Mouse (Mus musculus): Measurements from ENCODE around the gene Ppm1n. TPM values are rescaled to one million over a fixed set of nuclear protein-coding genes. Genes with fewer than 3 reads are reported as not detected.

The Ppm1n gene
- total and polyA plus RNA-seq, 2 experiments from 2014 or later: 0.56 TPM; not detected in 1

DNA sequence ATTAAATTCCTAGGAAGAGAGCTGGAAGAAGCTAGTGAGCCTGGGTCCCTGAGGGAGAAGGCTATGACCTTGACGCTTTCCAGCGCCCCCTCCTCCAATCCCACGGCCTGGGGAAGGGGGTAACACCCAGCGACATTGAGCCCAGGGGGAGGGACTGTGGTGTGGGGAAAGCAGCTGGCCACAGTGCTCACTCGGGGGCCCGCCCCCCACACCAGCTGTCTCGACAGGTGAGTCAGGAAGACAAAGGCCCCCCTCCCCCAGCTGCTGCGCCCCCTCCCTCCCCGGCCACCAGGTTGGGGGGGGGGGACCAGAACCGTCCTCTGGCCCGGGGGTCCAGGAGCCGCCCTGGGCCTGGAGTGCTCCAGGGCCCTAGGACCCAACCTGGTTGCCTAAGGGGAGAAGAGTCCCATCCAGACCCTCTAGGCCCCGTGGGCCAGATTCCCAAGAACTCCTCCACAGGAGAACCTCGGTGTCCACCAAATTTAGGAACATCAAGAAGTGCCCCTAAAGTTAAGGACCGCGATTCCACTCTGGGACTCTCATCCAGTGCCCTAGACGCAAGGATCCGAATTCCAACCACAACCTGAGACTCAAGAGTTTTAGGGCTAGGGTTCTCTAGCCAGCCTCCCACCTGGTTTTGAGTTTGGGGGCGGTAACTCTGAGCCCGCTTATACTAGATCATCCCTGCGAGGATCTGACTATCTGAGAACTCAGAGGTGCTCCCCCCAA lies 9.2 kb downstream of the Ppm1n start:
- peak overlapping the region; percentile 96 for H3K27ac ChIP-seq (ENCODE audit: low read depth)
- DNase-seq (ENCODE audit: low spot score) (peak; percentile 19), ATAC-seq (ENCODE audit: insufficient read depth, low read depth) (no peak)
- H3K27me3 ChIP-seq (ENCODE audit: control insufficient read depth, insufficient read depth, low read length): no peaks in the 10 kb centered on the region
- H3K36me3 ChIP-seq (replicated peaks; ENCODE audit: control insufficient read depth, insufficient read depth, low read length): 0 out of 2 replicates have a peak, but pooled peaks cover 7% of the 10 kb centered on the region
- no peaks in the 10 kb centered on the region for H3K9me3 ChIP-seq (replicated peaks; ENCODE audit: control insufficient read depth, low read length)
- H3K4me1 ChIP-seq (ENCODE audit: control insufficient read depth, insufficient read depth): peaks cover 34% of the 10 kb centered on the region
- H3K9ac ChIP-seq (replicated peaks; ENCODE audit: low read depth, low read length): peak overlapping the region; percentile 84
- TF ChIP-seq CTCF (IDR thresholded peaks at IDR 0.05; ENCODE audit: low read depth): no peak
- no peak for TF ChIP-seq EP300 (IDR thresholded peaks at IDR 0.05; ENCODE audit: low read depth)
- H3K4me2 ChIP-seq (ENCODE audit: low read depth, low read length): peak overlapping the region; percentile 100
- H3K4me3 ChIP-seq (ENCODE audit: low read depth, low read length): peak overlapping the region; percentile 99
- WGBS: 0% methylated on average over 18 of the region's 21 CpGs

DNA sequence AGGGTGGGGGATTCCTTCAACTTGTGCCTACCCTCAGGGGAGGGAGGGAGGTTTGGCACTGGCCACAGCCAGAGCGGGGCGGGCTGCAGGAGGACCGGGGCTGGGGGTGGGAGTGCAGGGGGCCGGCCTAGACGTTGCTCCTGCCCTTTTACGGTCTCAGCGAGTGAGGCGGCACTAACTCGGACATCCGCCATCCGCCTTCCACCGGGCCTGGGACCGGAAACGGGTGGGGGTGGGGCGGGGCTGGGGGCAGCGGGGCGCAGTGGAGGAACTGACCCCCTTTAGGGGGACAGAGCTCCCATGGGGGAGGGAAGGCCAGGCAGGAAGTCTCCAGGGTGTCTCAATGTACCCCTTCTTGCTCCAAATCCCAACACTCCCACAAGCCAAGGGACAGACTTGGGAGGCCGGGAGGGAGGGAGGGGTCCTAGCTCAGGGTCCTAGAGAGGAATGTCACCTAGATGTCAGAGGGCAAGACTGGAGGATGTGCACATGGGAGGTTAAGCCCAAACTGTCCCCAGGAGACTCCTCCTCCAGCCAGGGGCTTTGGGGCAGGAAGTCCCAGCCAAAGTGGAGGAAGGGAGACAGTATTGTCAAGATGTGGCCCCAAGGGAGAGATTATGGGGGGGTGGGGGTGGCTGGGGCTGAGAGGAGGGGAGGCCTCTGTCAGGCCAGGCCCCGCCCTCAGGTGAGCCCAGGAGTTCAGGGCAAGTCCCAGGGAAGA lies 10.0 kb downstream of the Ppm1n start:
- WGBS: under 1% methylated on average over 10 of the region's 19 CpGs
- ATAC-seq (ENCODE audit: insufficient read depth, low read depth) (peak; percentile 81), DNase-seq (ENCODE audit: low spot score) (peak; percentile 90)
- no peak for TF ChIP-seq EP300 (IDR thresholded peaks at IDR 0.05; ENCODE audit: low read depth)
- TF ChIP-seq CTCF (IDR thresholded peaks at IDR 0.05; ENCODE audit: low read depth): no peak
- Histone ChIP-seq H3K9ac (replicated peaks; ENCODE audit: low read depth, low read length) (peak overlapping the region; percentile 84), H3K36me3 (replicated peaks; ENCODE audit: control insufficient read depth, insufficient read depth, low read length) (peaks cover 14% of the 10 kb centered on the region; the same call in 1 of the 2 replicates), H3K4me3 (ENCODE audit: low read depth, low read length) (peak overlapping the region; percentile 99), H3K4me1 (ENCODE audit: control insufficient read depth, insufficient read depth) (peaks cover 42% of the 10 kb centered on the region), H3K9me3 (replicated peaks; ENCODE audit: control insufficient read depth, low read length) (no peaks in the 10 kb centered on the region), H3K4me2 (ENCODE audit: low read depth, low read length) (peak overlapping the region; percentile 100), H3K27me3 (ENCODE audit: control insufficient read depth, insufficient read depth, low read length) (no peaks in the 10 kb centered on the region), H3K27ac (ENCODE audit: low read depth) (peak overlapping the region; percentile 96)

DNA sequence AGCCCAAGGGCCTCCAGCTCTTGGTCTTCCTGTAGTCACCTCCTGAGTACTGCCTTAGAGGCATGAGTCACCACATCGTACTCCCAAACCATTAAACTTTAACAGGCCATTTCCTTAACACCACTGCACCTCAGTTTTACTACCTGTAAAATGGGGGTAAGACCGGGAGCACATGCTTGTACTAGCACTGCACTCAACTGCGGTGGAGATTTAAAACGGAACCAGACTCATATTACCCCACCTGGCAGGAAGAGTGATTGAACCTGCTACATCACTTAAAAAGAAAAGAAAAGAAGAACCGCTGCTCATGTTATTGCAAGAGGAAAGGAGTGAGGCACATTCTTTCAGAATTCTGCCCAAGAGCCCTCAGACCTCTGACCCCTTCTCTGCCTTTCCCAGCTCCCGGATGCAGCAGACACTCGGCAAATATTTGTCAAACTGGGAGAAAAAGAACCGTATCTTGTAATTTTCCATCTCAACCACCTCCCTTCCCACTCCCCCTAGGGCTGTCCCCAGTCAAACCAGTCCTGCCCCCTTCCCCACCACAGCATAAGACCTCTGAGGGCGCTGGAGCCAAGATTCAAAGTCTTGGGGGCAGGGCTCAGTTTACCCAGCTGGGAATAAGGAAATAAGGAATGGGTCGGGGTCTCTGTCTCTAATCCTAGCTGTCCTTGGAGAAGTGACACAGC lies 10.7 kb downstream of the Ppm1n start:
- ATAC-seq (ENCODE audit: insufficient read depth, low read depth): 0 out of 2 replicates have a peak, but pooled peaks have one; percentile 6
- H3K4me3 ChIP-seq (ENCODE audit: low read depth, low read length): peak overlapping the region; percentile 99
- no peaks in the 10 kb centered on the region for H3K9me3 ChIP-seq (replicated peaks; ENCODE audit: control insufficient read depth, low read length)
- 35% methylated on average over 10 of the region's 10 CpGs for WGBS
- no peaks in the 10 kb centered on the region for H3K27me3 ChIP-seq (ENCODE audit: control insufficient read depth, insufficient read depth, low read length)
- H3K36me3 ChIP-seq (replicated peaks; ENCODE audit: control insufficient read depth, insufficient read depth, low read length): peaks cover 21% of the 10 kb centered on the region
- H3K4me1 ChIP-seq (ENCODE audit: control insufficient read depth, insufficient read depth): peaks cover 44% of the 10 kb centered on the region
- H3K27ac ChIP-seq (ENCODE audit: low read depth): peak overlapping the region; percentile 96
- H3K4me2 ChIP-seq (ENCODE audit: low read depth, low read length): peak overlapping the region; percentile 100
- no peak for TF ChIP-seq EP300 (IDR thresholded peaks at IDR 0.05; ENCODE audit: low read depth)
- TF ChIP-seq CTCF (IDR thresholded peaks at IDR 0.05; ENCODE audit: low read depth): no peak
- DNase-seq (ENCODE audit: low spot score): peak; percentile 34
- peak overlapping the region; percentile 84 for H3K9ac ChIP-seq (replicated peaks; ENCODE audit: low read depth, low read length)

DNA sequence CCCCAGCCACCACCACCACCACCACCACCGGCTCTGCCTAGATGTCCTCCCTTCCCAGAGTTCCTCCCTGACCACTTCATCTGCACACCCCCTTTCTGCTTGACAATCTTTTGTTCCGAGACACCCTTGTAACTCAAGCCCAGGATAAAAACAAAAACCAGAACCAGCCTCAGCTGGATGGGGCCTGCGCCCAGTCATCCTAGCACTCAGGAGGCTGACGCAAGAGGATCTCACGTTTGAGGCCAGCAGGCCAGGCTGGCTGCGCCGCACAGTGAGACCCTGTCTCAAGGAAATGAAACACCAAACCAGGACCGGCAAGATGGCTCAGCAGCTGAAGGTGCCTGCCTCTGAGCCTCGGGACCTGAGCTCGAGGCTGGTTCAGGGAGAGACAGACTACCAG lies 12.8 kb downstream of the Ppm1n start:
- 36% methylated on average over 10 of the region's 10 CpGs for WGBS
- DNase-seq (ENCODE audit: low spot score) (no peak), ATAC-seq (ENCODE audit: insufficient read depth, low read depth) (no peak)
- H3K27me3 ChIP-seq (ENCODE audit: control insufficient read depth, insufficient read depth, low read length): no peaks in the 10 kb centered on the region
- no peaks in the 10 kb centered on the region for H3K9me3 ChIP-seq (replicated peaks; ENCODE audit: control insufficient read depth, low read length)
- peak overlapping the region; percentile 57; the same call in 1 of the 2 replicates for H3K27ac ChIP-seq (ENCODE audit: low read depth)
- TF ChIP-seq EP300 (IDR thresholded peaks at IDR 0.05; ENCODE audit: low read depth): no peak
- no peak for TF ChIP-seq CTCF (IDR thresholded peaks at IDR 0.05; ENCODE audit: low read depth)
- H3K4me2 ChIP-seq (ENCODE audit: low read depth, low read length): 0 out of 2 replicates have a peak overlapping the region, but pooled peaks have one; percentile 1
- peaks cover 38% of the 10 kb centered on the region for H3K36me3 ChIP-seq (replicated peaks; ENCODE audit: control insufficient read depth, insufficient read depth, low read length)
- H3K4me3 ChIP-seq (ENCODE audit: low read depth, low read length): no peak overlapping the region
- H3K9ac ChIP-seq (replicated peaks; ENCODE audit: low read depth, low read length): no peak overlapping the region
- peaks cover 38% of the 10 kb centered on the region for H3K4me1 ChIP-seq (ENCODE audit: control insufficient read depth, insufficient read depth)
